In genomic region chr14:30354127-30354463, GRCm38 (mm10) we compare ENCODE assay signal across 8 mouse cellular contexts.
DNase-seq lines count a peak whose midpoint lies in the region; ATAC-seq and TF ChIP-seq lines count a peak whose summit lies in the region.

No protein-coding gene starts in this region.

- H3K4me2 ChIP-seq in lung, postnatal 0 days (replicated peaks; ENCODE audit: low read depth, low read length): peak overlapping the region; percentile 93
- peak overlapping the region; percentile 93 for H3K4me2 ChIP-seq in limb, embryonic 15.5 days
- peak overlapping the region; percentile 86 for H3K4me2 ChIP-seq in stomach, embryonic 16.5 days (ENCODE audit: low read depth, low read length)

- no peaks in the 10 kb centered on the region for H3K36me3 ChIP-seq in lung, postnatal 0 days (ENCODE audit: insufficient read depth, low read length)
- no peaks in the 10 kb centered on the region for H3K36me3 ChIP-seq in limb, embryonic 15.5 days
- no peaks in the 10 kb centered on the region for H3K36me3 ChIP-seq in stomach, embryonic 16.5 days (ENCODE audit: control insufficient read depth, insufficient read depth, low read length)

- WGBS in lung, postnatal 0 days: 8% methylated on average over 8 of the region's 8 CpGs
- WGBS in limb, embryonic 15.5 days: 7% methylated on average over 8 of the region's 8 CpGs
- WGBS in stomach, embryonic 16.5 days: 14% methylated on average over 8 of the region's 8 CpGs

- no peak for TF ChIP-seq EP300 in lung, postnatal 0 days (IDR thresholded peaks at IDR 0.05)

- DNase-seq in cerebellum, adult 11 months: peak; percentile 20
- no peak for DNase-seq in cerebellum, postnatal 25 days
- peak; percentile 15 for DNase-seq in lung, postnatal 0 days (ENCODE audit: low spot score)
- no peak for DNase-seq in lung, postnatal 10 days
- no peak for DNase-seq in left cerebral cortex, postnatal 10 days (ENCODE audit: extremely low spot score in 1 of 2, low spot score in 2 of 2)
- no peak for DNase-seq in gastrocnemius, postnatal 36 days

- H3K9me3 ChIP-seq in lung, postnatal 0 days (ENCODE audit: low read length): no peaks in the 10 kb centered on the region
- no peaks in the 10 kb centered on the region for H3K9me3 ChIP-seq in limb, embryonic 15.5 days
- H3K9me3 ChIP-seq in stomach, embryonic 16.5 days (replicated peaks; ENCODE audit: control insufficient read depth, low read length): no peaks in the 10 kb centered on the region

- ATAC-seq in lung, postnatal 0 days: no peak
- ATAC-seq in limb, embryonic 15.5 days (ENCODE audit: insufficient number of reproducible peaks, low FRiP score, low TSS enrichment, low read depth): no peak
- peak; percentile 19; the same call in 1 of the 2 replicates for ATAC-seq in stomach, embryonic 16.5 days (ENCODE audit: insufficient read depth, low FRiP score)

- no peak for TF ChIP-seq CTCF in lung, postnatal 0 days (IDR thresholded peaks at IDR 0.05)

- H3K27ac ChIP-seq in lung, postnatal 0 days (ENCODE audit: low read length): 0 out of 2 replicates have a peak overlapping the region, but pooled peaks have one; percentile 2
- H3K27ac ChIP-seq in limb, embryonic 15.5 days: peak overlapping the region; percentile 27; the same call in 1 of the 2 replicates
- H3K27ac ChIP-seq in stomach, embryonic 16.5 days (ENCODE audit: low read length): 0 out of 2 replicates have a peak overlapping the region, but pooled peaks have one; percentile 58

- H3K9ac ChIP-seq in lung, postnatal 0 days (replicated peaks; ENCODE audit: low read depth): peak overlapping the region; percentile 64
- H3K9ac ChIP-seq in limb, embryonic 15.5 days: peak overlapping the region; percentile 68
- peak overlapping the region; percentile 85 for H3K9ac ChIP-seq in stomach, embryonic 16.5 days (ENCODE audit: low read length)

- H3K4me1 ChIP-seq in lung, postnatal 0 days (ENCODE audit: insufficient read depth, low read depth, low read length): peaks cover 7% of the 10 kb centered on the region
- peaks cover 19% of the 10 kb centered on the region for H3K4me1 ChIP-seq in limb, embryonic 15.5 days
- peaks cover 9% of the 10 kb centered on the region for H3K4me1 ChIP-seq in stomach, embryonic 16.5 days (ENCODE audit: control insufficient read depth, insufficient read depth, low read length)

- intact Hi-C loops in left cerebral cortex, postnatal 10 days (cut with DNase I): loop anchor here (5.0 kb wide), 3 partner anchors 72 to 217 kb away; no protein-coding TSS in a partner anchor
- intact Hi-C loops in gastrocnemius, postnatal 36 days (cut with DNase I): loop anchor here (10.0 kb wide), 1 partner anchor 219 kb away; no protein-coding TSS in a partner anchor

- peak overlapping the region; percentile 58 for H3K4me3 ChIP-seq in lung, postnatal 0 days (ENCODE audit: low read depth, low read length)
- peak overlapping the region; percentile 65 for H3K4me3 ChIP-seq in limb, embryonic 15.5 days
- peak overlapping the region; percentile 66 for H3K4me3 ChIP-seq in stomach, embryonic 16.5 days (replicated peaks; ENCODE audit: low read length)

- H3K27me3 ChIP-seq in lung, postnatal 0 days (replicated peaks; ENCODE audit: insufficient read depth, low read length): peaks cover 9% of the 10 kb centered on the region; the same call in 1 of the 2 replicates
- H3K27me3 ChIP-seq in limb, embryonic 15.5 days: peaks cover 34% of the 10 kb centered on the region
- no peaks in the 10 kb centered on the region for H3K27me3 ChIP-seq in stomach, embryonic 16.5 days (ENCODE audit: control insufficient read depth, insufficient read depth, low read length)

Comparison
In these comparisons a context has a peak if more than half of its experiments do, and no peak if none do; other contexts are left out.
1. DNase-seq: peak in cerebellum, adult 11 months (single experiment) and lung, postnatal 0 days (single experiment); none in cerebellum, postnatal 25 days (0 of 2), lung, postnatal 10 days (single experiment), left cerebral cortex, postnatal 10 days (0 of 2) and gastrocnemius, postnatal 36 days (0 of 2).
2. H3K27ac ChIP-seq: peak in every context shown above with its lines; median percentile 58 in stomach, embryonic 16.5 days; 27 in limb, embryonic 15.5 days; 2 in lung, postnatal 0 days.
3. Peak in every context shown above with its lines, with median percentiles within 50 percentile points of each other: H3K4me2 ChIP-seq, H3K4me3 ChIP-seq and H3K9ac ChIP-seq.